Mouse (Mus musculus) spleen, postnatal 10 days (tissue): Measurements from ENCODE around the gene Tmem167.
A peak's percentile ranks its signal among the peaks of the same experiment; 100 is the strongest.
"Not testable (repeated sequence)": the region's sequence is repeated elsewhere in the genome, so short reads cannot be mapped to it uniquely, and the experiment has no call there.

Experiments used
- DNase-seq, 2 experiments: peaks; one replicate each; pipeline ENCODE4 v3.0.0; 2021 to 2022; ENCODE audit warnings: low spot score in 2 of 2

The Tmem167 gene

GRCm38 (mm10) chr13:90088962-90089824 lies at the start of gene Tmem167, which contains the start of gene Xrcc4:
Gene Tmem167 (plus strand): TSS chr13:90089123.
Gene Xrcc4 (minus strand): TSS chr13:90089608.
- peak; percentile 80 to 93 for DNase-seq

- no peak for DNase-seq
These were observed 49.3 kb upstream of the Tmem167 start for GRCm38 (mm10) chr13:90039613-90040012.

GRCm38 (mm10) chr13:90051735-90052134 lies 37.2 kb upstream of the Tmem167 start:
- peak in 1 of 2 experiments; percentile 13 for DNase-seq

GRCm38 (mm10) chr13:90052408-90052807 lies 36.5 kb upstream of the Tmem167 start:
- DNase-seq = no peak

GRCm38 (mm10) chr13:90061877-90062276 lies 27.0 kb upstream of the Tmem167 start:
- no peak for DNase-seq

- no peak for DNase-seq
These were observed 881 bp downstream of the Tmem167 start for GRCm38 (mm10) chr13:90089825-90090183.

GRCm38 (mm10) chr13:90101514-90101913 lies 12.6 kb downstream of the Tmem167 start:
- no peak for DNase-seq

- no peak for DNase-seq
These were observed 17.2 kb downstream of the Tmem167 start for GRCm38 (mm10) chr13:90106139-90106538.

GRCm38 (mm10) chr13:90108746-90109145 lies 19.8 kb downstream of the Tmem167 start:
- not testable (repeated sequence) for DNase-seq

- DNase-seq = no peak
These were observed 22.8 kb downstream of the Tmem167 start for GRCm38 (mm10) chr13:90111681-90112080.

GRCm38 (mm10) chr13:90136156-90136910 lies 47.4 kb downstream of the Tmem167 start:
- no peak for DNase-seq

- no peak for DNase-seq
These were observed 52.8 kb downstream of the Tmem167 start for GRCm38 (mm10) chr13:90141681-90142080.

- DNase-seq = no peak
These were observed 54.3 kb downstream of the Tmem167 start for GRCm38 (mm10) chr13:90143245-90143644.

GRCm38 (mm10) chr13:90151881-90152280 lies 63.0 kb downstream of the Tmem167 start:
- DNase-seq = no peak

- DNase-seq = no peak
These were observed 63.8 kb downstream of the Tmem167 start for GRCm38 (mm10) chr13:90152536-90153273.

GRCm38 (mm10) chr13:90164147-90164546 lies 75.2 kb downstream of the Tmem167 start:
- no peak for DNase-seq

GRCm38 (mm10) chr13:90167044-90167443 lies 78.1 kb downstream of the Tmem167 start:
- DNase-seq = no peak

- no peak for DNase-seq
These were observed 81.3 kb downstream of the Tmem167 start for GRCm38 (mm10) chr13:90170100-90170781.

GRCm38 (mm10) chr13:90170782-90171179 lies 81.9 kb downstream of the Tmem167 start:
- no peak for DNase-seq

GRCm38 (mm10) chr13:90171390-90171789 lies 82.5 kb downstream of the Tmem167 start:
- no peak for DNase-seq

- no peak for DNase-seq
These were observed 86.7 kb downstream of the Tmem167 start for GRCm38 (mm10) chr13:90175662-90176061.
